Mouse (Mus musculus) small intestine, adult 2 months (tissue): ENCODE results near the gene Cdc42bpg.

Source experiments
- CTCF ChIP-seq: fragments of 200-500 bp; IDR thresholded peaks from 2 replicates; pipeline ENCODE4 v1.5.1; 2012; ENCODE audit warnings: low read depth, mild to moderate bottlenecking, control low read depth, inconsistent platforms, low read length, moderate library complexity, mixed read lengths; ENCODE audit not compliant: insufficient replicate concordance, insufficient read length; ENCODE audit errors: extremely low read depth
- POLR2A ChIP-seq: fragments of 200-500 bp; IDR thresholded peaks from 2 replicates; pipeline ENCODE4 v1.6.1; 2012; ENCODE audit warnings: low read depth, mild to moderate bottlenecking, control low read depth, inconsistent platforms, low read length, moderate library complexity

DNA sequence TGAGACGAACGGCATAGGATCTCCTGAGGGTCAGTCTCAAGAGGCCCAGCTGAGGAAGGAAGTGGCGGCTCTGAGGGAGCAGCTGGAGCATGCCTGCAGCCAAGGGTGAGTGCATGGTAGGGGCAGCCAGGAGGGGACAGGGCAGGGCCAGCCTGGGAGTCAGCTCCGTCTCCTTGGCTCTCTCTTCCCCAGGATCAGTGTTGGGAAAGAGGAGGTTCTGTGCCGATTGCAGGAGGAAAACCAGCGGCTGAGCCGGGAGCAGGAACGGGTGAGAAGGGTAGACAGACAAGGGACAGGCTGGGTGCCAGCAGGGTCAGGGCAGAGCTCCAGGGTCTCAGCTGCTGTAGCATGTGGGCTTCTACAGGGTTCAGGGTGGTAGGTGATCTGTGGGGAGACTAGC is 8.3 kb downstream of the Cdc42bpg start:
- TF ChIP-seq CTCF (no peak), POLR2A (no peak)
